Mouse (Mus musculus): Measurements from ENCODE around the gene Ube2f. TPM values are rescaled to one million over a fixed set of nuclear protein-coding genes. Genes with fewer than 3 reads are reported as not detected.
A peak's percentile ranks its signal among the peaks of the same experiment; 100 is the strongest.

The Ube2f gene
- total and polyA plus RNA-seq, 3 experiments = 16.6 to 85.6 (median 61.3) TPM

DNA sequence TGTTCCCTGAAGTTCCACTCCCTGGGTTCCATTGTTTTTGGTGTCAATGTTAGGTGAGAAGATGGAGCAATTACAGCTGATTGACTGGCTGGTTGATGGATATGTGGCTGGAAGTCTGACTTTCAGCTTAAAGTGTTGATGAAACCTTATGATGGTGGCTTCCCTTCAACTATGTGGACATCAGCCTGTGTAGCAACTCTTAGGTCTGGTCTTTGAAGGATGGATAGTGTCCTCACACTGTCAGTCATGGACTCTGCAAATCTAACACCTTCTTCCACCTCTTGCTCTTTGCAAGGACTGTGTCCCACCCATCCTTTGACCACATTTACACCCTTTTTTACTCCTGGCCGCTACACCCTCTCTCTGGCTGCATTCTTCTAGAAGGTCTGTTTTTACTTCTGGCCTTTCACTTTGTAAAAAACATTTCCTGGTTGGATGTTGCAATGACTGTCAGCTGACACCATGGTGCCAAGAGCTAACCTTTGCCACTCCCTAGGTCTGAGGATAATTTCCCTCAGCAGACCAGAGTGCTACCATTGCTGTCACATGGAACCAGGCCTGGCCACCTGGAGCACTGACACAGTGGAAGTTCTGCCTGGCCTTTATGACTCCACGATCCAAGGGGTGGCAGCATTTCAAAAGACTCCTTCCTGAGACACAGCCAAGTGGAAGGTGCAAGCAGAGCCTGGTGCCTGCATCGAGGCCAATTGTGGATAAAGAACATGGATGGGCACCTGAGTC is 42.6 kb upstream of the Ube2f start:
- H3K4me1 ChIP-seq (ENCODE audit: insufficient read depth, low read depth, low read length) = no peaks in the 10 kb centered on the region
- TF ChIP-seq TAL1 (conservative IDR thresholded peaks at IDR 0.05; ENCODE audit: low read depth, low read length) (no peak), GATA1 (IDR thresholded peaks at IDR 0.05; ENCODE audit: borderline replicate concordance, low read length) (no peak), GATA2 (IDR thresholded peaks at IDR 0.05; ENCODE audit: borderline replicate concordance, low read depth, low read length) (no peak), POLR2AphosphoS5 (IDR thresholded peaks at IDR 0.05; ENCODE audit: insufficient replicate concordance, low read depth, low read length) (no peak), CTCF (IDR thresholded peaks at IDR 0.05; ENCODE audit: low read depth, low read length) (no peak)
- H3K9me3 ChIP-seq (replicated peaks) = no peaks in the 10 kb centered on the region
- no peak for ATAC-seq (ENCODE audit: extremely low read depth, insufficient number of reproducible peaks, low FRiP score, poor library complexity, severe bottlenecking)
- H3K27me3 ChIP-seq (ENCODE audit: insufficient read depth, low read length) = no peaks in the 10 kb centered on the region; the same call in 1 of the 2 replicates
- H3K4me3 ChIP-seq (ENCODE audit: low read depth, low read length) = no peak overlapping the region
- H3K36me3 ChIP-seq (replicated peaks) = no peaks in the 10 kb centered on the region
- DNase-seq (ENCODE audit: low spot score) = no peak

DNA sequence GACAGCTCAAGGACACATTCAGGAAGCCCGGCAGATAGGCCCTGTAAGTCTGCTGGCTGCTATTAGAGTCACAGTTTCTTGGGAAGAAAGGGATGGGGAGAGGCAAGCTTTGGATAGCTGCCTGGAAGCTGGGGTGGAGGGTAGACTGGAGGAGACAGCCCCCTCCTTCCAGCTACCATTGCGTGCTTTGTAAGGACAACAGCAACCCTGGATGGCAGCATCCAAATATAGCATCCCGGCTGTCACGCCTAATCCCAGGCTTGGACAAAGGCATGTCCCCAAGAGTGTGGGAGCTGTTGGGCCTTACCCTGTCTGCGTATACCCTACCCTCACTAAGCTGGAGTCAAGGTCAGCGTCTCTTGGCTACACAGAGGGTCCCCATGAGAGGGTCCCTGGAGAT is 40.8 kb upstream of the Ube2f start:
- no peak for DNase-seq (ENCODE audit: low spot score)
- H3K4me1 ChIP-seq (ENCODE audit: insufficient read depth, low read depth, low read length) = no peaks in the 10 kb centered on the region
- no peak overlapping the region for H3K4me3 ChIP-seq (ENCODE audit: low read depth, low read length)
- TF ChIP-seq GATA1 (IDR thresholded peaks at IDR 0.05; ENCODE audit: borderline replicate concordance, low read length) (no peak), CTCF (IDR thresholded peaks at IDR 0.05; ENCODE audit: low read depth, low read length) (no peak), GATA2 (IDR thresholded peaks at IDR 0.05; ENCODE audit: borderline replicate concordance, low read depth, low read length) (no peak), POLR2AphosphoS5 (IDR thresholded peaks at IDR 0.05; ENCODE audit: insufficient replicate concordance, low read depth, low read length) (no peak), TAL1 (conservative IDR thresholded peaks at IDR 0.05; ENCODE audit: low read depth, low read length) (no peak)
- no peaks in the 10 kb centered on the region; the same call in 1 of the 2 replicates for H3K27me3 ChIP-seq (ENCODE audit: insufficient read depth, low read length)
- no peak for ATAC-seq (ENCODE audit: extremely low read depth, insufficient number of reproducible peaks, low FRiP score, poor library complexity, severe bottlenecking)
- no peaks in the 10 kb centered on the region for H3K36me3 ChIP-seq (replicated peaks)
- H3K9me3 ChIP-seq (replicated peaks) = no peaks in the 10 kb centered on the region

DNA sequence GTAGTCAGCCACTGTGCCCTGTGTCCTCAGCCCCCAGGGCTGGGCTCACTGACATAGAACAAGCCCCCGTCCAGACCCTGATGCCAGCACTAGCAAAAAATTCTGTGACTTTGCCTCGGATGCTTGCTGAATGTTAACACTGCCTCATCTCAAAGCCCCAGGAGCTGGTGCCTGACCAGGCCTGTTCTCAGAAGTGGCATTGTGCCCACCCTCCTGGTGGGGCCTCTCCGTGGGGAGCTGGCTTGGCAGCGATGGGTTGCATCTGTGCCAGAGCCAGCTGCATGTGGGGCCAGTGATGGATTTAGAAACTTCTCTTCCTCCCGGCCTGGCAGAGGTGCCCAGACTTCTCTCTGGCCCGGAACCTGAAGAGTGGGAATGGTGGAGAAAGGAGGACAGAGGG is 40.3 kb upstream of the Ube2f start:
- ATAC-seq (ENCODE audit: extremely low read depth, insufficient number of reproducible peaks, low FRiP score, poor library complexity, severe bottlenecking) (no peak), DNase-seq (ENCODE audit: low spot score) (no peak)
- no peaks in the 10 kb centered on the region for H3K9me3 ChIP-seq (replicated peaks)
- H3K4me3 ChIP-seq (ENCODE audit: low read depth, low read length) = no peak overlapping the region
- no peaks in the 10 kb centered on the region; the same call in 1 of the 2 replicates for H3K27me3 ChIP-seq (ENCODE audit: insufficient read depth, low read length)
- H3K4me1 ChIP-seq (ENCODE audit: insufficient read depth, low read depth, low read length) = no peaks in the 10 kb centered on the region
- H3K36me3 ChIP-seq (replicated peaks) = no peaks in the 10 kb centered on the region
- TF ChIP-seq GATA1 (IDR thresholded peaks at IDR 0.05; ENCODE audit: borderline replicate concordance, low read length) = no peak
- no peak for TF ChIP-seq TAL1 (conservative IDR thresholded peaks at IDR 0.05; ENCODE audit: low read depth, low read length)
- TF ChIP-seq GATA2 (IDR thresholded peaks at IDR 0.05; ENCODE audit: borderline replicate concordance, low read depth, low read length) = no peak
- no peak for TF ChIP-seq POLR2AphosphoS5 (IDR thresholded peaks at IDR 0.05; ENCODE audit: insufficient replicate concordance, low read depth, low read length)
- no peak for TF ChIP-seq CTCF (IDR thresholded peaks at IDR 0.05; ENCODE audit: low read depth, low read length)

DNA sequence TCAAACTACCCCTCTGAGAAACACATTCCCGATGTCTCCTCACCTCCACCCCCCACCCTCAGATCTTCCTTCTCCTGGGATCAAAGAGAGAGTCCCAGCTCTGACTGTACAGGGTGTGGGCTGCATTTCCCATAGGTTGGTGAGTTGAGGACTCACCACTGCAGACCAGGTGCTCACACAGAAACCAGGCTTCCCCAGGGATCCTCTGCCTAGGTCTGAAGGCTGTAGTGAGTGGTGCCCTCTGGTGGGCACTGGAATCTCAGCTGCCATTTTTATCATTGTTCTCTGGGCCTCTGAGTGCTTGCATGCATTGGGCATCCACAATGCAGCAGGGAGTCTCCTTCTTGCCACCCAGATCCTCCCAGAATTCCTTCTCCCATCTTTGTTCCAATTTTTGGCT is 39.0 kb upstream of the Ube2f start:
- no peaks in the 10 kb centered on the region for H3K36me3 ChIP-seq (replicated peaks)
- no peak for TF ChIP-seq GATA1 (IDR thresholded peaks at IDR 0.05; ENCODE audit: borderline replicate concordance, low read length)
- peak; percentile 20; the same call in 1 of the 2 replicates for TF ChIP-seq CTCF (IDR thresholded peaks at IDR 0.05; ENCODE audit: low read depth, low read length)
- no peak for TF ChIP-seq GATA2 (IDR thresholded peaks at IDR 0.05; ENCODE audit: borderline replicate concordance, low read depth, low read length)
- DNase-seq (ENCODE audit: low spot score) = no peak
- H3K27me3 ChIP-seq (ENCODE audit: insufficient read depth, low read length) = no peaks in the 10 kb centered on the region; the same call in 1 of the 2 replicates
- no peak for ATAC-seq (ENCODE audit: extremely low read depth, insufficient number of reproducible peaks, low FRiP score, poor library complexity, severe bottlenecking)
- H3K4me1 ChIP-seq (ENCODE audit: insufficient read depth, low read depth, low read length) = no peaks in the 10 kb centered on the region
- H3K4me3 ChIP-seq (ENCODE audit: low read depth, low read length) = no peak overlapping the region
- no peaks in the 10 kb centered on the region for H3K9me3 ChIP-seq (replicated peaks)

DNA sequence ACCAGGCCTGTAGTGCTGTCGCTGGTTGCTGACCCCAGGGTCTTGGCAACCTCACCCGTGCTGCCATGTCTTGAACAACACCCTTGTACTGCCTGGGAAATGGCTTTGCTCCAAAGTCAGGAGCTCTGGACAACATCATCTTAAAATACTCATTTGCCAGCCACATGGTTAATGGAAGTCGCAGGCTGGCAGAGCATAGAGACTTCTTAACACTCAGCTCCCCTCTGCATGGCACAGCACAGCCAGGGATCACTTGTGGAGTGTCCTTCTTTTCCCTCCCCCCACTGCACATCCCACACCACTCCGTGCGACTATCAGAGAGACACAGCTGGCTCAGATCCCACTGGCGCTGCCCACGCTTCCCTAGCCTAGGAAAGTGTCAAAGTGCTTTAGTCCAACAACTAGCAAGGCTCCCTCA is 38.5 kb upstream of the Ube2f start:
- Histone ChIP-seq H3K4me1 (ENCODE audit: insufficient read depth, low read depth, low read length) (no peaks in the 10 kb centered on the region), H3K9me3 (replicated peaks) (no peaks in the 10 kb centered on the region), H3K4me3 (ENCODE audit: low read depth, low read length) (no peak overlapping the region), H3K36me3 (replicated peaks) (no peaks in the 10 kb centered on the region), H3K27me3 (ENCODE audit: insufficient read depth, low read length) (no peaks in the 10 kb centered on the region; the same call in 1 of the 2 replicates)
- ATAC-seq (ENCODE audit: extremely low read depth, insufficient number of reproducible peaks, low FRiP score, poor library complexity, severe bottlenecking) (no peak), DNase-seq (ENCODE audit: low spot score) (no peak)
- no peak for TF ChIP-seq GATA2 (IDR thresholded peaks at IDR 0.05; ENCODE audit: borderline replicate concordance, low read depth, low read length)
- no peak for TF ChIP-seq TAL1 (conservative IDR thresholded peaks at IDR 0.05; ENCODE audit: low read depth, low read length)
- TF ChIP-seq POLR2AphosphoS5 (IDR thresholded peaks at IDR 0.05; ENCODE audit: insufficient replicate concordance, low read depth, low read length) = no peak
- TF ChIP-seq GATA1 (IDR thresholded peaks at IDR 0.05; ENCODE audit: borderline replicate concordance, low read length) = no peak
- TF ChIP-seq CTCF (IDR thresholded peaks at IDR 0.05; ENCODE audit: low read depth, low read length) = no peak; the same call in 1 of the 2 replicates

DNA sequence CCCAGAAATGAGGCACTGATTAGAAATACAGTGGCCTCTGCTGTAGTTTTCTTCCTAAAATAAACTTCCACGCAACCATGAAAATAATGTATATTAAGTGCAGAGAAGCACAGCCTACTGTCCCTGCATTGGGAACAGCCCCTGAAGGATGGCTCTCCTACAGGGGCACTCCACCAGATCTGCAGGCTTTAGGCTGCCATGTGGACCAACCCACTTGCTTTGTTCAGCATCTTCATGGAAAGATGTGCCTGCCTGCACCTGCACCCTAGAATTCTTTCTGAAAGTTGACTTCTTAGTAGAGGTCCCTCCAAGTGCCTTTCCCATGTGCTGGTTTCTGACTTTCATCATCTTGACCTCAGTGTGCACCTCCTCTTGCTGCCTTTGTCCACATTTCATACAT is 34.8 kb upstream of the Ube2f start:
- no peaks in the 10 kb centered on the region for H3K4me1 ChIP-seq (ENCODE audit: insufficient read depth, low read depth, low read length)
- no peak overlapping the region for H3K4me3 ChIP-seq (ENCODE audit: low read depth, low read length)
- no peaks in the 10 kb centered on the region for H3K36me3 ChIP-seq (replicated peaks)
- DNase-seq (ENCODE audit: low spot score) = no peak
- ATAC-seq (ENCODE audit: extremely low read depth, insufficient number of reproducible peaks, low FRiP score, poor library complexity, severe bottlenecking) = no peak
- no peaks in the 10 kb centered on the region; the same call in 1 of the 2 replicates for H3K27me3 ChIP-seq (ENCODE audit: insufficient read depth, low read length)
- TF ChIP-seq POLR2AphosphoS5 (IDR thresholded peaks at IDR 0.05; ENCODE audit: insufficient replicate concordance, low read depth, low read length) (no peak), GATA1 (IDR thresholded peaks at IDR 0.05; ENCODE audit: borderline replicate concordance, low read length) (no peak), CTCF (IDR thresholded peaks at IDR 0.05; ENCODE audit: low read depth, low read length) (no peak), TAL1 (conservative IDR thresholded peaks at IDR 0.05; ENCODE audit: low read depth, low read length) (no peak), GATA2 (IDR thresholded peaks at IDR 0.05; ENCODE audit: borderline replicate concordance, low read depth, low read length) (no peak)
- no peaks in the 10 kb centered on the region for H3K9me3 ChIP-seq (replicated peaks)
